Mouse (Mus musculus) intestine, postnatal 0 days (tissue): ENCODE measurements at regions not wholly inside any gene's neighbourhood (a gene's known extent, or its start where the extent isn't known, plus 50 kb on each side); places are given as distances from the start of the nearest gene placed in this dataset.

Experiments
- ATAC-seq: fragments of 200-750 bp; cut with Nextera tagmentation; 2 replicates; pipeline ENCODE4 v1.8.0; 2017; ENCODE audit warnings: mild to moderate bottlenecking, moderate TSS enrichment, moderate library complexity
- H3K27ac ChIP-seq: fragments of 300-500 bp; sonication (generic); 2 replicates; pipeline ENCODE4 v1.5.1; 2014; ENCODE audit warnings: mild to moderate bottlenecking, low read depth, low read length, moderate library complexity
- H3K27me3 ChIP-seq: fragments of 300-500 bp; sonication (generic); replicated peaks from 2 replicates; pipeline ENCODE4 v1.6.1; 2014; ENCODE audit warnings: low read length, mixed read lengths; ENCODE audit not compliant: control insufficient read depth, insufficient read depth
- H3K36me3 ChIP-seq: fragments of 300-500 bp; sonication (generic); 2 replicates; pipeline ENCODE4 v1.6.1; 2014; ENCODE audit warnings: mild to moderate bottlenecking, moderate library complexity; ENCODE audit not compliant: control insufficient read depth, insufficient read depth
- H3K4me1 ChIP-seq: fragments of 300-500 bp; sonication (generic); replicated peaks from 2 replicates; pipeline ENCODE4 v1.6.1; 2014; ENCODE audit warnings: antibody characterized with exemption, low read length, mixed read lengths; ENCODE audit not compliant: control insufficient read depth, insufficient read depth
- H3K4me2 ChIP-seq: fragments of 300-500 bp; sonication (generic); replicated peaks from 2 replicates; pipeline ENCODE4 v1.6.1; 2014; ENCODE audit warnings: low read depth, mild to moderate bottlenecking, moderate library complexity
- H3K4me3 ChIP-seq: fragments of 300-500 bp; sonication (generic); 2 replicates; pipeline ENCODE4 v1.5.1; 2014; ENCODE audit warnings: low read depth, low read length
- H3K9ac ChIP-seq: fragments of 300-500 bp; sonication (generic); 2 replicates; pipeline ENCODE4 v1.6.1; 2014; ENCODE audit warnings: mild to moderate bottlenecking, low read depth, low read length
- H3K9me3 ChIP-seq: fragments of 300-500 bp; sonication (generic); 2 replicates; pipeline ENCODE4 v1.6.1; 2016; ENCODE audit warnings: mixed run types; ENCODE audit not compliant: control insufficient read depth
- CTCF ChIP-seq: sonication (generic); IDR thresholded peaks from 2 replicates; pipeline ENCODE4 v1.5.1; 2016; ENCODE audit warnings: low read depth, mild to moderate bottlenecking, control low read depth, antibody characterized with exemption, moderate library complexity
- WGBS: fragments of 180-500 bp; shearing (Covaris S2); extraction: QIAGEN DNeasy Blood & Tissue Kit; methylation state at CpG from one replicate; pipeline ENCODE4 v1.1.7; 2014; 5-methylcytosine and 5-hydroxymethylcytosine counted together

DNA sequence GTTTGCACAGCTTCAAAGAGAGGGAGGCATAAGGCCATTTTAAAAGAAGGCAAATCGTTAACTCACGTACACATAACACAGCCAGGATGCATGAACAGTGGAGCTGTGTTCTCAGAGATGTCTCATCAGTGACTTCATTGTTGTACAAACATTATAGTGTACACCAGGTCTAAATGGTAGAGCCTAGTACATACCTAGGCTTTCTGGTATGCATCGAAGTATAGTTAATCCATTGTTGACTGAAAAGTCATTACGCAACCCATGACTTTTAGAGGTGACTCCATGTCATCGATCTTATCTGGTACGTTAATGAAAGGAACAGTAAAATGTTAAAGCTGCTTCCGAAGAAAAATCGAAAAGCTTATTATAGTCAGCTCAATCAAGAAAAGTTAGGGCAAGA is 198.7 kb downstream of the Snx19 start:
- TF ChIP-seq CTCF: no peak
- Histone ChIP-seq H3K27me3 (no peaks in the 10 kb centered on the region), H3K4me3 (no peak overlapping the region), H3K27ac (no peak overlapping the region), H3K9me3 (no peaks in the 10 kb centered on the region), H3K4me1 (no peaks in the 10 kb centered on the region), H3K4me2 (no peak overlapping the region), H3K36me3 (no peaks in the 10 kb centered on the region), H3K9ac (no peak overlapping the region)
- 76% methylated on average over 8 of the region's 8 CpGs for WGBS
- ATAC-seq: no peak

DNA sequence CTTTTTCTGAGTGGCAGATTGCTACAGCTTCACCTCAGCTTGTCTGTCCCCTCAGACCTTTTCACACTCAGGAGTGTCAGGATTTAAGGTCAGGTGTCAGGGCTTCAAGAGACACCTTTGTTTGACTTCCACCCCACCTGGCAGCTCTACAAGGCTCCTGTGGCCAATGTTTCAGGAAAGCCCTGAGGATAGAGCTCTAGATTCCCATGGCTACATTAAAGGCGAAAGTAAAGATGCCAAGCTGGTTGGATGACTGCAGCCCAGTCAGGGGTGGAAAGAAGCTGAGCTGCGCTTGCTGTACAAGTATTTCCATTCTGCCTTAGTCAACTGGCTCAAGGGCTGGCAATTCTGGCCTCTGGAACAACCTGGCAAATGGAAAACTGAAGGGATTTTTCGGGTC is 198.2 kb downstream of the Snx19 start:
- WGBS: 86% methylated on average over 3 of the region's 3 CpGs
- TF ChIP-seq CTCF: no peak
- no peak for ATAC-seq
- no peak overlapping the region for H3K9ac ChIP-seq
- no peak overlapping the region for H3K4me2 ChIP-seq
- no peaks in the 10 kb centered on the region for H3K4me1 ChIP-seq
- H3K9me3 ChIP-seq: no peaks in the 10 kb centered on the region
- no peak overlapping the region for H3K27ac ChIP-seq
- no peak overlapping the region for H3K4me3 ChIP-seq
- H3K36me3 ChIP-seq: no peaks in the 10 kb centered on the region
- no peaks in the 10 kb centered on the region for H3K27me3 ChIP-seq

DNA sequence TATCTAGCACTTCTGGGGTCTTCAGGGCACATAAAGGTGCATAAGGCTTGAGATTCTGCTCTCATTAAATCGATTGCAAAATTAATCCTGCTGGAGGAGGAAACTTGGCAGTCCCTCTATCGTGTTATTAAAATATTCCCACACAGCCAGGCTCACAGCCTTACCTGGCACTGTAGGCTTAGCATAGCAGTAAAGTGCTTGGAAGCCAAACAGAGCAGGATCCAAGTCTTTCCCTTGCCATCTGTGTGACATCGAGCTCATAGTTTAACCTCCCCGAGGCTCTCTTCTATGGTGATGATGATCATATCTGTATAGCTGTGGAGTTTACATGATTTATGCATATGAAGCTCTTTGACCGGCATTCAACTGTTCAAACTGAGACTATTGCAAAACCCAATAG is 197.6 kb downstream of the Snx19 start:
- Histone ChIP-seq H3K4me3 (no peak overlapping the region), H3K36me3 (no peaks in the 10 kb centered on the region), H3K9ac (no peak overlapping the region), H3K27me3 (no peaks in the 10 kb centered on the region), H3K4me1 (no peaks in the 10 kb centered on the region), H3K9me3 (no peaks in the 10 kb centered on the region), H3K4me2 (no peak overlapping the region), H3K27ac (no peak overlapping the region)
- 86% methylated on average over 5 of the region's 5 CpGs for WGBS
- TF ChIP-seq CTCF: no peak
- no peak for ATAC-seq

DNA sequence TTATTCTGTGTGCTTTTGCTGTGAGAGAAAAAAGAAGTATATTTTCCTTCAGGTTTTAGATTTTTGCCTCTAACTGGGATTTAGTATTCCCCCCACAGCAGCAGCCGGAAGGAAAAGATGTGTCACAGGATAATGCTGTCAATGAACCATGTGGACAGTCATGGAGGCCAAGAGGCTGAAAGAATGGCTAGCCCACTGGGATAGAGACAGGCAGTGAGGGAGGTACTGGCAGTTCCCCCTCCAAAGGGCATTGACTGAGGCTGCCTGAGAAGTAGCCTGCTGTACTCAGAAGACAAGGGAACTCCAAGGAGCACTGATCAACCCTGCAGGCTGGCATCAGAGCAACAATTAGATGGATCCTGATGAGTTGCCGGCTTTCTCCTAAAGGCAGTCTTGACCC is 192.4 kb downstream of the Snx19 start:
- H3K4me1 ChIP-seq: no peaks in the 10 kb centered on the region
- H3K27me3 ChIP-seq: no peaks in the 10 kb centered on the region
- H3K4me3 ChIP-seq: no peak overlapping the region
- no peak overlapping the region for H3K9ac ChIP-seq
- no peak for ATAC-seq
- 95% methylated on average over 2 of the region's 2 CpGs for WGBS
- H3K4me2 ChIP-seq: no peak overlapping the region
- TF ChIP-seq CTCF: no peak
- no peaks in the 10 kb centered on the region for H3K36me3 ChIP-seq
- no peaks in the 10 kb centered on the region for H3K9me3 ChIP-seq
- H3K27ac ChIP-seq: no peak overlapping the region

DNA sequence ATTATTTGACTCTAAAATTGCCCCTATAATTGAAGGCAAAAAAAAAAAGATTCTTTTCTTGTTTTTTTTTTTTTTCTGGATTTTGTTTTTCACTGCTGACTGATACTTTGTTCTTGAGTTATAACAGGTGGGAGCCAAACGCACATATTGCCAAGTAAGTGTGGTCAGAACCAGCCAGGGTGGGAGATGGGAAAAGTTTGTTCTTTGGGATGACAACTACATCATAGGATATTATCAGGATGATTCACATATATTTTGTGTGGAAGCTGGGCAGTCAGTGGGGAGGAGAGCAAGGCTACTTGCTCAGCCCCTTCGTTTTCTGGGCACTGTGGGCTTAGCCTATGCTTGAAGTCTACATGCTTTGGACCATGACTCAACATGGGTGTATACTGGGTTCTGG is 191.3 kb downstream of the Snx19 start:
- no peaks in the 10 kb centered on the region for H3K27me3 ChIP-seq
- WGBS: 87% methylated on average over 2 of the region's 2 CpGs
- H3K4me1 ChIP-seq: no peaks in the 10 kb centered on the region
- H3K4me3 ChIP-seq: no peak overlapping the region
- ATAC-seq: no peak
- no peaks in the 10 kb centered on the region for H3K9me3 ChIP-seq
- H3K36me3 ChIP-seq: no peaks in the 10 kb centered on the region
- H3K4me2 ChIP-seq: no peak overlapping the region
- H3K9ac ChIP-seq: no peak overlapping the region
- TF ChIP-seq CTCF: no peak
- no peak overlapping the region for H3K27ac ChIP-seq

DNA sequence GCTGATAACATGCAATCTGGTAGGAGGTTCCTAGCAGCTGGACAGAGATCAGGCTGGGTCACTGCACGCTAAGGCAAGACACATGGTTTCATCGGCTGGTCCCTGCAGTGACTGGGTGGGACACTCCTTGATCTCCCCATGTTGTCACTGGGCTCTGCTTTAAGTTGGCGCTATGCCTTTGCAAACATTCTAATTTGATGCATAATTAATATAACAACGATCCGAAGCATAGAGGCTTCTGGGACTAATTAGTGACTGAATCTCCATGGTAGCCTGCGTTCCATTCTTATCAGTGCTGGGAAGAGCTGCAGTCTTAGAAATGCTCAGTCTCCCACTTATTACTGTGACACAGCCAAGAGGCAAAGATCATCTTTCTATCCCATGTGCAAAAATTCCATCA is 186.8 kb downstream of the Snx19 start:
- WGBS: 75% methylated on average over 6 of the region's 6 CpGs
- ATAC-seq: no peak
- H3K9ac ChIP-seq: no peak overlapping the region
- TF ChIP-seq CTCF: no peak
- no peak overlapping the region for H3K27ac ChIP-seq
- no peaks in the 10 kb centered on the region for H3K9me3 ChIP-seq
- no peaks in the 10 kb centered on the region for H3K36me3 ChIP-seq
- H3K4me1 ChIP-seq: no peaks in the 10 kb centered on the region
- H3K27me3 ChIP-seq: no peaks in the 10 kb centered on the region
- H3K4me3 ChIP-seq: no peak overlapping the region
- H3K4me2 ChIP-seq: no peak overlapping the region

DNA sequence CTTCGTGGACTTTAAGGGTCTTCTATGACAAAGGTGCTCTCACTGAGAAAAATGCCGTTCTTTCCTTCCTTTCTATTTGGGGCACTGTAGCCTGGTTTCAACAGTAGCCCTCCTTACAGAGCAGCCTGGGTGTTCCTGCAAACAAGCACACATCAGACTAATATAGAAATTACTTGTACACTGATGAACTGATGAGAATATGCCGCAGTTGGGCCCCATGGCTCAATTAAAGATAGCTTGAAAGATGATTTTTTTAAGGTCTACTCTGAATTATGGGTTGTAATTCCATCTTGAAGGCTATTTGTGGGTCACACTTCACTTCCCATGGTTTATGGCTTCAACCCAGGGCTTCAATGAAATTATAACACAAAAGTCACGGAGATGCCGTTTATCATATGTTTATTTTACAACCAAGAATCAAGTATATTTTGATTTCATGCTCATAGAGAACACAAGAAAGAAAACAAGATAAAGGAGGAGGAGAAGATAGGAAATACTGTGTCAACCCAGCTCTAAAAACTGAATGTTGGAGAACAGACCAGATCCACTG is 186.2 kb downstream of the Snx19 start:
- TF ChIP-seq CTCF: no peak
- ATAC-seq: no peak
- Histone ChIP-seq H3K36me3 (no peaks in the 10 kb centered on the region), H3K9ac (no peak overlapping the region), H3K27ac (no peak overlapping the region), H3K9me3 (no peaks in the 10 kb centered on the region), H3K4me1 (no peaks in the 10 kb centered on the region), H3K4me3 (no peak overlapping the region), H3K27me3 (no peaks in the 10 kb centered on the region), H3K4me2 (no peak overlapping the region)
- 72% methylated on average over 5 of the region's 5 CpGs for WGBS
